Comparison of ENCODE assay signal across 9 mouse cellular contexts in genomic region chr11:90029354-90029753, GRCm38 (mm10). TPM values are rescaled to one million over a fixed set of nuclear protein-coding genes. Genes with fewer than 3 reads are reported as not detected.
DNase-seq lines count a peak whose midpoint lies in the region; ATAC-seq lines count a peak whose summit lies in the region.
"Had no signal": no experiment of that assay in that cellular context is flagged by ENCODE, and none has a peak within 500 bp of the region (broad histone marks: within the 10 kb centered on the region; RNA-seq: fewer than 3 reads in every experiment).

No protein-coding gene starts in this region.

- peak overlapping the region; percentile 38 for H3K4me2 ChIP-seq in forebrain, embryonic 14.5 days (ENCODE audit: low read length)

- H3K36me3 ChIP-seq in forebrain, embryonic 14.5 days (ENCODE audit: control insufficient read depth, insufficient read depth, low read length): no peaks in the 10 kb centered on the region

- 28% methylated on average over 10 of the region's 10 CpGs for WGBS in forebrain, embryonic 14.5 days

- H3K4me1 ChIP-seq in forebrain, embryonic 14.5 days (ENCODE audit: control insufficient read depth, insufficient read depth, low read length): peaks cover 2% of the 10 kb centered on the region; the same call in 1 of the 2 replicates

- intact Hi-C loops in heart, postnatal 36 days (cut with DNase I): no loop called here

- no peak overlapping the region for H3K4me3 ChIP-seq in forebrain, embryonic 14.5 days (ENCODE audit: low read depth, low read length)
- H3K4me3 ChIP-seq: erythroblast, embryonic 14.5 days had no signal

- H3K9me3 ChIP-seq in forebrain, embryonic 14.5 days (replicated peaks; ENCODE audit: control insufficient read depth, low read length): no peaks in the 10 kb centered on the region

- peak; percentile 13 for DNase-seq in CD4-positive, CD25-positive, alpha-beta regulatory T cell, adult 2 months (ENCODE audit: low read depth, low spot score)
- DNase-seq in B cell, adult 2 months: peak; percentile 43 to 54
- DNase-seq in forebrain, embryonic 14.5 days (ENCODE audit: low spot score): peak; percentile 71
- DNase-seq in heart, postnatal 36 days: peak; percentile 55 to 64
- peak; percentile 22 to 45 for DNase-seq in layer of hippocampus, postnatal 14 days (ENCODE audit: low spot score in 2 of 2)
- peak; percentile 20 to 60 for DNase-seq in urinary bladder, postnatal 36 days (ENCODE audit: low spot score in 2 of 2)

- H3K27ac ChIP-seq in forebrain, embryonic 14.5 days (ENCODE audit: low read depth, low read length): no peak overlapping the region

- ATAC-seq in CD4-positive, CD25-positive, alpha-beta regulatory T cell, adult 4 months: no peak
- peak; percentile 55 for ATAC-seq in forebrain, embryonic 14.5 days
- ATAC-seq in megakaryocyte progenitor cell, adult 5-6 weeks (replicated peaks; ENCODE audit: poor library complexity): peak; percentile 87

- H3K9ac ChIP-seq in forebrain, embryonic 14.5 days (ENCODE audit: low read length): no peak overlapping the region

- no peaks in the 10 kb centered on the region for H3K27me3 ChIP-seq in forebrain, embryonic 14.5 days (replicated peaks; ENCODE audit: control insufficient read depth, insufficient read depth, low read length)

RNA-seq across cellular contexts. Expression of gene Tmem100, which starts 0.8 kb away (rescaled TPM):
- polyA plus RNA-seq in CD4-positive, CD25-positive, alpha-beta regulatory T cell, adult 4 months (2017; shearing (Covaris generic)): not detected
- polyA plus RNA-seq in forebrain, embryonic 14.5 days (2014; fragmentation: Nextera tagmentation; extraction: Ambion mirVana): 6.7 and 7.6 TPM in 2 replicates
- total RNA-seq in heart, postnatal 36 days (2021): 10 to 100 TPM; 13.2 to 22.4 TPM
- 10 to 100 TPM; 28.0 TPM for total RNA-seq in layer of hippocampus, postnatal 14 days (2021)
- total RNA-seq in megakaryocyte progenitor cell, adult 5-6 weeks (2015): 0.22 TPM in 1 of 2 replicates, not detected in the other
- total RNA-seq in megakaryocyte progenitor cell, adult 5-6 weeks (2017): 0.17 TPM in 1 of 2 replicates, not detected in the other
- polyA plus RNA-seq: erythroblast, embryonic 14.5 days had no signal

RNA-seq across cellular contexts. Expression of gene Pctp, which starts 26.7 kb away (rescaled TPM):
- polyA plus RNA-seq in CD4-positive, CD25-positive, alpha-beta regulatory T cell, adult 4 months (2017; shearing (Covaris generic)): 10 to 100 TPM in 1 of 2 experiments, 1 to 10 TPM in 1; 9.1 to 14.5 TPM
- 0.48 and 0.80 TPM in 2 replicates for polyA plus RNA-seq in forebrain, embryonic 14.5 days (2014; fragmentation: Nextera tagmentation; extraction: Ambion mirVana)
- total RNA-seq in heart, postnatal 36 days (2021): 1 to 10 TPM; 3.5 to 4.2 TPM
- under 1 TPM; 0.53 to 0.95 TPM for total RNA-seq in layer of hippocampus, postnatal 14 days (2021)
- 14.3 and 17.8 TPM in 2 replicates for total RNA-seq in megakaryocyte progenitor cell, adult 5-6 weeks (2015)
- 24.9 and 25.4 TPM in 2 replicates for total RNA-seq in megakaryocyte progenitor cell, adult 5-6 weeks (2017)

Comparison
In these comparisons a context has a peak if more than half of its experiments do, and no peak if none do; other contexts are left out.
1. DNase-seq: peak in every context shown above with its lines; median percentile 71 in forebrain, embryonic 14.5 days; 60 in heart, postnatal 36 days; 48 in B cell, adult 2 months; 40 in urinary bladder, postnatal 36 days; 34 in layer of hippocampus, postnatal 14 days; 13 in CD4-positive, CD25-positive, alpha-beta regulatory T cell, adult 2 months.
2. RNA of gene Tmem100, which starts 0.8 kb away (total RNA-seq): 28.0 TPM in layer of hippocampus, postnatal 14 days and 13.2 to 22.4 TPM in heart, postnatal 36 days; 0.17 to 0.22 TPM in megakaryocyte progenitor cell, adult 5-6 weeks; every median in the first group is over 10 times any median in the second.